Mouse (Mus musculus) embryonic stem cell, embryonic (primary cell): ENCODE data around the gene Snx29.

Experiments
- CTCF ChIA-PET, 4 experiments: fragments of 300-600 bp in 2 of 4; fragments of 350-600 bp in 2 of 4; sonication (Branson Sonifier 250); formaldehyde crosslinking; loops; one replicate each; lab custom pipeline; 2022; ENCODE audit warnings: inconsistent platforms in 2 of 4; lab: Charles Lee
- POLR2A ChIA-PET, 4 experiments: fragments of 300-600 bp in 2 of 4; fragments of 350-600 bp in 2 of 4; sonication (Branson Sonifier 250); formaldehyde crosslinking; loops; one replicate each; lab custom pipeline; 2022; ENCODE audit warnings: antibody characterized with exemption in 4 of 4, inconsistent platforms in 1 of 4; lab: Charles Lee

The Snx29 gene

GRCm38 (mm10) chr16:11668375-11668774 is 345.7 kb downstream of the Snx29 start:
- ChIA-PET CTCF (no interaction called here), POLR2A (no interaction called here)

DNA sequence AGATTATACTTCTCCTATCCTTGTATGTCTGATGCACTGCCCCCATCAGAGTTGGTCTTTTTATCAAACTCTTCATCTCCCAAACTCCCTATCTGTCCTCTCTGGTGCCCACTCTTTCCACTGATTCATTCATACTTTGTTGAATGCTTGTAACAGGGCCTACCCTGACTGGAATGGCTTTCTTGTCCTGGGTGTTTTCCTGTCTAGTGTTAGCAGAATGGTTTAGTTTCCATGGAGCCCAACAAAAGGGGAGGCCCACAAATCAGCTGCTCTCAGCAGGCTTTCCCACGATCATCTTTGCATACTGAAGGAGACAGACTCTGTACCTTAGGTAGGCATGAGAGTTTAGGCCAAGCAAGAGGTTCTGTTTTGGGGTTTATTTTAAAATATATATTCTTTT is 346.2 kb downstream of the Snx29 start:
- CTCF ChIA-PET, result no interaction called here
- POLR2A ChIA-PET, result no interaction called here

DNA sequence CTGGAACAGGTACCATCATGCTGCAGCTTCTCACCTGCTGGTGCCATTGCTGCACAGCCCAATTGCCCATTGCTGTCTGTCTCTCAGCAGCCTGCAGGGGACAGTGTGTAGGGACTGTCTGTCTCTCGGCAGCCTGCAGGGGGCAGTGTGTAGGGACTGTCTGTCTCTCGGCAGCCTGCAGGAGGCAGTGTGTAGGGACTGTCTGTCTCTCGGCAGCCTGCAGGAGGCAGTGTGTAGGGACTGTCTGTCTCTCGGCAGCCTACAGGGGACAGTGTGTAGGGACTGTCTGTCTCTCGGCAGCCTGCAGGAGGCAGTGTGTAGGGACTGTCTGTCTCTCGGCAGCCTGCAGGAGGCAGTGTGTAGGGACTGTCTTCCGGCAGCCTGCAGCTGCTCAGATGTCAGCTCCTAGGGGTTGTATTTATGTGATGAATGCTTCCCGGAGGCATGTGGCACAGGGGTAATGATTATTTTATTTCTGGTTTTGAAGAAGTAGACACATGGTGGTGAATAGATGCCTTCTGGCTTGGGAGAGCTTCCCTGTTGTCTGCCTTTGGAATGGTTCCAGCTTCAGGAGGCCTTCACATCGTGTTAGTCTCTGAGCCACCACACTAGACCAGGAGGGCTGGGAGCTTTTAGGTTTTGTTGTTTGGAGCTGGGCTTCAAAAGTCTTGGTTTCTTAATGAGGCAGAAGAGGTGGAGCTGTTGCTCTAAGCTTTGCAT is 347.7 kb downstream of the Snx29 start:
- POLR2A ChIA-PET, result interaction anchor here in 1 of 4 experiments (0.6 kb wide), 1 partner anchor 1304 kb away, joined by 3 read pairs; no protein-coding TSS in a partner anchor
- CTCF ChIA-PET, result interaction anchor here (0.5 to 1.4 kb wide), 14 partner anchors 9 to 583 kb away, joined by 3 to 6 read pairs (median 3); no protein-coding TSS in a partner anchor

GRCm38 (mm10) chr16:11670971-11671310 is 348.2 kb downstream of the Snx29 start:
- CTCF ChIA-PET, result interaction anchor here in 3 of 4 experiments (0.5 to 1.4 kb wide), 9 partner anchors 8 to 271 kb away, joined by 3 to 6 read pairs (median 3); no protein-coding TSS in a partner anchor
- POLR2A ChIA-PET, result interaction anchor here in 1 of 4 experiments (0.6 kb wide), 1 partner anchor 1305 kb away, joined by 3 read pairs; no protein-coding TSS in a partner anchor

DNA sequence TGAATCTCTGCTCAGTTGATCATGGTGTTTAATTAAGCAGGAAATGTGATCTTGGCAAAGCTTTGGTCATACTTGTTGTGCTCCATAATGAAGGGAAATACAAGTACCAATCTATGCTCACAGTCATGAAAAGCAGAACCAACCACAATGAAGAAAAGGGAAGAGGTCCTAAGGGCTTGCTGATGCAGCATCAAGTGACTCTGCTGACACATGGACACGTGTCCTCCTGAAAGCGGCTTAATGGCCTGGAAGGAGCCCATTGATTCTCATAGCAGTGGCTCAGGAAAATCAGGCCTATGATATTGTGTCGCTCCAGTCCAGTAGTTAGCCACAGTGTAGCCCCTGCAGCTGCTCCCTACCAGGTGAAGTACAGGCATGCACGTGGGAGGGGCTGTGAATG is 353.3 kb downstream of the Snx29 start:
- POLR2A ChIA-PET, result interaction anchor here in 1 of 4 experiments (1.0 kb wide), 1 partner anchor 13 kb away, joined by 3 read pairs; no protein-coding TSS in a partner anchor
- CTCF ChIA-PET, result interaction anchor here in 1 of 4 experiments (0.5 kb wide), 1 partner anchor 29 kb away, joined by 3 read pairs; no protein-coding TSS in a partner anchor

DNA sequence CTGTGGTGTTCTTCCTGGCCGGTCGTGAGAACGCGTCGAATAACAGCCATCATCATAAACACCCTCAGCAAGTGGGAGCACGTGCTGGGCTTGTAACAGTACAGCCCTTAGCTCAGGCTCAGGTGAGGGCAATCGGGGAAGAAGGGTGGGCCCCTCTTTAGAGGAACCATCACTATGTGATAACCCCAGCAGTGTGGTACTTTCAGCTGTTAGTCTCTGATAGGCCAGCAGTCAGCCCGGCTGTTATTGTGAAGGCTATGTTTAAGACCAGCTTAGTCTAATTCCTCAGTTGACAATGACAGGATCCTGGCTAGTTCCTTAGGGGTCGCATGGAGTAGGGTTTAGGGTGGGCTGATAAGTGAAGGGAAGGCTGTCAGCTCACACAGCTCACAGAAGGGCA is 362.6 kb downstream of the Snx29 start:
- CTCF ChIA-PET, result interaction anchor here in 1 of 4 experiments (0.6 kb wide), 1 partner anchor 106 kb away, joined by 3 read pairs; no protein-coding TSS in a partner anchor
- POLR2A ChIA-PET, result no interaction called here

GRCm38 (mm10) chr16:11685735-11686340 is 363.1 kb downstream of the Snx29 start:
- ChIA-PET CTCF (no interaction called here), POLR2A (no interaction called here)

DNA sequence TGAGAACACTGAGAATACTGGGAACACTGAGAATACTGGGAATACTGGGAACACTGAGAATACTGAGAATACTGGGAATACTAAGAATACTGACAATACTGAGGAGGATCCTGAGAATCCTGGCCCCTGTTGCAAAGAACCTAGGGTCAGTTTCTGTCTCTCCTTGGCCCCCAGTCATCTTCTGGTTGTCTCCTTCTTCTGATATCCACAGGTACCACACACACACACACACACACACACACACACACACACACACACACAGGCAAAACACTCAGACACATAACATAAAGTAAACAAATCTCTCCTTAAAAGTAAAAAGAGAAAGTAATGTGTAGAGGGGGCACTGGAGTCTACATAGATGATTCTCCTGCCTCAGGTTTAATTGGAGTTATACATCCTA is 365.1 kb downstream of the Snx29 start:
- ChIA-PET POLR2A (no interaction called here), CTCF (no interaction called here)

DNA sequence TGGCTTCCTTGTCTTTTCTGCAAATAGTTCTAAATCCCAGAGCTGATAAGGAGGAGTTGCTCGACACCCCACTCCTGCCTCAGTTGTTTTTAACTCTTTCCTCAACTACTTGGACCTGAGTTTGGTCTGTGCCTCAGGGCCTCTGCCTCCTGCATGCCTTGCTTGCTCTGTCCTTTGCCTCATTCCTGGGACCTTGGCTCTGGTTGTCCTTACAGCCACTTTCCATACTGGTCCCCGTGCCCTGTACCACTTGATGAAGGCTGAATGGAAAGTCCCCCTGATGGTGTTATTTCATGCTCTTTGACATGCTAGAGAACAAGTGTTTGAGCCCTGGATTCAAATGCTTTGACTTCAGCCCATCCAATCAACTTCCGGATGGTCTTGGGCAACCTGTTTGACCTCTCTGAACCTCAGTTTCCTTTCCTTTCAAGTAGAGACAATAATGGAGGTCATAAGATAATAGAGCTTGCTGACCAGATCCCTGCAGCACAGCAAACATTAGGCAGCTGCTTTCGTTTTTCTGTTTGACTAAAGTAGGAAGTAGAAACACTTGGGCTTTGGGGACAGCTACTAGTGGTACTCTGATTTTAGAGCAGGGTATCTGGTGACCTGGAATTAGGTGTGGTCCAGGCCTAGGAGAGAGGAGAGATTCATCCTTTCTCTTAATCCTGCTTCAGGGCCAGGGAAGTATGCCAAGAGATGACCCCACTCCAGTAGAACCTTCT is 365.7 kb downstream of the Snx29 start:
- ChIA-PET POLR2A (interaction anchor here in 1 of 4 experiments (1.8 kb wide), 1 partner anchor 13 kb away, joined by 3 read pairs; no protein-coding TSS in a partner anchor), CTCF (interaction anchor here in 1 of 4 experiments (1.0 kb wide), 1 partner anchor 18 kb away, joined by 3 read pairs; no protein-coding TSS in a partner anchor)

DNA sequence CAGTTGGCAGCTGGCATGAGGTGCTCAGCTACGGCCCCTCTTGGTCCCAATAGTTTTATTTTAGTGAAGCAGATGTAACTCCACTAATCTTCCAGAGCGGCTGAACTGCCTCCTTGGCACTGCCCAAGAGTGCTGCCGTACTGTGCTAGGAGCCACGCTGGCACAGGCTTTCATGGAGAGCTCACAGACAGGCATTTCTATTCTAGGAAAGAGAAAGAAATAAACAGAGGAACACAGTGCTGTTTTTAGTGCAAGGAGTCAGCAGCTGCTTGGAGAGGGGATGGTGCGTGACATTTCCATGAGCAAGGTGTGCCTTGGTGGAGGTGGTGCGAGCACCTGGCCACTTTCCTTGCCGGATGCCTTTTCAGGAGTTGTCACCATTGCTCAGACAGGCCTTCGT is 367.4 kb downstream of the Snx29 start:
- ChIA-PET CTCF (no interaction called here), POLR2A (interaction anchor here in 1 of 4 experiments (1.8 kb wide), 1 partner anchor 15 kb away, joined by 3 read pairs; no protein-coding TSS in a partner anchor)

- ChIA-PET CTCF (no interaction called here), POLR2A (no interaction called here)
Measured at GRCm38 (mm10) chr16:11690756-11691155, 368.0 kb downstream of the Snx29 start.

- ChIA-PET POLR2A (no interaction called here), CTCF (no interaction called here)
Measured at GRCm38 (mm10) chr16:11691487-11692200, 368.9 kb downstream of the Snx29 start.

GRCm38 (mm10) chr16:11692744-11693143 is 370.0 kb downstream of the Snx29 start:
- ChIA-PET CTCF (interaction anchor here in 1 of 4 experiments (0.5 kb wide), 1 partner anchor 474 kb away, joined by 4 read pairs; no protein-coding TSS in a partner anchor), POLR2A (no interaction called here)

DNA sequence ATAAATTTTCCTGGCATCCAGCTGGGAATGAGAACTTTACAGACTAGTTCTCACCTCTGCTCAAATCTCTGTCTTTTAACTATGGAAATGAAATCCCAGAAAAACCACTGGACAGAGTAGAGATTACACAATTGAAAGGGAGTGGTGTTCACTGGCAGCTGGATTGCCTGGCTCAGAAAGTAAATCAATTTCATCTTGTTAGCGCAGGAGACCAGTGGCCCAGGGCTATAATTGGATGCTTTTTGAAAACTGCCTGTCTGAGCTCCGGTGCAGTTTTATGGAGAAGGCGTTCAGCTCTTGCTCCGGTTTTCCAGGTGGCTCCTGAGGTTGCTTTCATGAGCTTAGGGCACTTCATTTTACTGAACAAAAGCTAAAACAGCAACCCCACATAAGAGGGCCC is 371.7 kb downstream of the Snx29 start:
- POLR2A ChIA-PET, result interaction anchor here in 1 of 4 experiments (1.1 kb wide), 1 partner anchor 215 kb away, joined by 3 read pairs; the partner anchor contains the start of gene Cpped1
- CTCF ChIA-PET, result no interaction called here

DNA sequence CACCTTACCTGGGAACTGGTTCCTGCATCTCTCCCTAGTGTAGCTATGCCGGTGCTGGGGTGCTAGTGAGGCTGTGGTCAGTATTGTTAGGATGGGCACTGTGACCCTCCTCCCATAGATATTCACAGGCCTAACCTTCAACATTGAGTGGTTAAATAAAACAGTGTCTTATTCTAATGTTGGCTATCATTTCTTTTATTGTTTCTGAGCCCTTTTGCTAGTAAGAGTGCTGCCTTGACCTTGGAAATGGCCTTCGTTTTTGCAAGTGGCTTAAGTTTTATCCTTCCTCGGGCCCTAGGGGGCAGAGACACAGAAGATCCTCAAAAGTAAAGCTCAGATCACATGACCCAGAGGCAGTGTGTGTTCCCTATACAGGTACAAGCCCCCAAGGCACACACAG is 374.1 kb downstream of the Snx29 start:
- ChIA-PET CTCF (no interaction called here), POLR2A (no interaction called here)

GRCm38 (mm10) chr16:11697710-11698357 is 375.1 kb downstream of the Snx29 start:
- CTCF ChIA-PET, result no interaction called here
- POLR2A ChIA-PET, result no interaction called here

DNA sequence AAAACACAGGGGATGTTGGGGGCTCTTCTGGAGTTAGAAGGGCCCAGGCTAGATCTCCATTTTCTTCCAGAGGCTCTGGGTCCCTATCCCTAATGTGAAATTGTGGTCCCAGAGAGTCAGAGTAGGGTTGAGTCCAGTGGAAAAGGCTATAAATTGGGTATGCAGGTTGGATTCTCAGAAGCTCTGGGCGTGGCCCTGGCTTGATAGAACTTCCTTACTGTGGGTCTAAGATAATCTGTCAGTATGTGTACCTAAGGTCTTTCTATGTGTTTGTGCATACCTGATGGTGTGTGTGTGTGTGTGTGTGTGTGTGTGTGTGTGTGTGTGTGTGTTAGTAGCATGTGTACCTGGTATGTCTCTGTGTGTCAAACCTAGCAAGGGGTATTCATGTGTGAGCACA is 378.9 kb downstream of the Snx29 start:
- CTCF ChIA-PET, result no interaction called here

DNA sequence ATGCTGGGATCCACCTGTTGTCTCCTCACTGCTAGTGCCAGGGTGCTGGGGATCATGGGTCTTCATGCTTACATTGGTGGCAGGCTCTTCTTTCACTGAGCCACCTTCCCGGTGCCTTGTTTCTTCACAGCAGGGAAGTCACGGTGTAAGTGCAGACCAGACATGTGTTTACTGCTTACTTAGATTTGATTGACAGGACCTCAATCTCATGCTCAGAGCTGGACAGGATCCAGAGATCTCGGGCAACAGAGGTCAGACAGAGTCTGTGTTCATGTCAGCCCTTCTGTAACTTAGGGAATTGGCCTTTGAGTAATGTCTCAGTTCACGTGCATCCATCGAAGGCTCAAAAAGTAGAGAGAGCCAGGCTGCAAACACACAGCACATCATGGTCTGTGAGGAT is 381.4 kb downstream of the Snx29 start:
- POLR2A ChIA-PET, result no interaction called here
- CTCF ChIA-PET, result no interaction called here

More for the DNA sequence above, 378.9 kb downstream of the Snx29 start:
- POLR2A ChIA-PET, result no interaction called here
